Mouse (Mus musculus) lung, adult 18-20 months (tissue): ENCODE results near the gene Myg1.

Source experiments
- DNase-seq, 2 experiments: peaks; one replicate each; pipeline ENCODE4 v3.0.0; 2022; ENCODE audit warnings: mixed read lengths in 2 of 2

The Myg1 gene

GRCm38 (mm10) chr15:102350138-102350941 lies 18.8 kb downstream of the Myg1 start, which contains the start of gene Aaas:
TSS of gene Aaas (minus strand) at chr15:102350771.
- DNase-seq: peak; percentile 94 to 95

GRCm38 (mm10) chr15:102350942-102351291 lies 19.4 kb downstream of the Myg1 start:
- no peak for DNase-seq

- DNase-seq: no peak
These were observed 20.7 kb downstream of the Myg1 start for GRCm38 (mm10) chr15:102352177-102352576.

GRCm38 (mm10) chr15:102353986-102354385 lies 22.5 kb downstream of the Myg1 start:
- no peak for DNase-seq

- peak in 1 of 2 experiments; percentile 10 for DNase-seq
These were observed 23.8 kb downstream of the Myg1 start for GRCm38 (mm10) chr15:102355134-102355870.

GRCm38 (mm10) chr15:102355871-102356441 lies 24.4 kb downstream of the Myg1 start:
- no peak for DNase-seq

- no peak for DNase-seq
These were observed 25.2 kb downstream of the Myg1 start for GRCm38 (mm10) chr15:102356501-102357325.

GRCm38 (mm10) chr15:102358126-102358525 lies 26.6 kb downstream of the Myg1 start:
- DNase-seq: no peak

GRCm38 (mm10) chr15:102358834-102359233 lies 27.3 kb downstream of the Myg1 start:
- DNase-seq: no peak

GRCm38 (mm10) chr15:102362648-102363047 lies 31.1 kb downstream of the Myg1 start:
- DNase-seq: no peak

GRCm38 (mm10) chr15:102364678-102365077 lies 33.2 kb downstream of the Myg1 start:
- no peak for DNase-seq

GRCm38 (mm10) chr15:102366238-102366637 lies 34.7 kb downstream of the Myg1 start:
- DNase-seq: no peak

GRCm38 (mm10) chr15:102366733-102367344 lies 35.3 kb downstream of the Myg1 start, which contains the start of gene Sp7:
TSS of gene Sp7 (minus strand) at chr15:102367182.
- DNase-seq: no peak

- no peak for DNase-seq
These were observed 38.5 kb downstream of the Myg1 start for GRCm38 (mm10) chr15:102369972-102370371.

- DNase-seq: no peak
These were observed 39.2 kb downstream of the Myg1 start for GRCm38 (mm10) chr15:102370727-102371126.

- DNase-seq: peak; percentile 52 to 60
These were observed 45.1 kb downstream of the Myg1 start for GRCm38 (mm10) chr15:102376453-102377162.

- peak; percentile 85 to 89 for DNase-seq
These were observed 45.6 kb downstream of the Myg1 start for GRCm38 (mm10) chr15:102377163-102377543.

GRCm38 (mm10) chr15:102377810-102378262 lies 46.3 kb downstream of the Myg1 start:
- peak; percentile 67 to 69 for DNase-seq

GRCm38 (mm10) chr15:102381575-102381974 lies 50.1 kb downstream of the Myg1 start:
- peak; percentile 81 to 84 for DNase-seq

GRCm38 (mm10) chr15:102383671-102384070 lies 52.2 kb downstream of the Myg1 start:
- DNase-seq: no peak

- no peak for DNase-seq
These were observed 55.1 kb downstream of the Myg1 start for GRCm38 (mm10) chr15:102386640-102387039.
